Mouse (Mus musculus) naive thymus-derived CD4-positive, alpha-beta T cell, adult 2 months (primary cell): Measurements from ENCODE around the gene Spcs3.

Experiments
- DNase-seq: peaks from one replicate; pipeline ENCODE4 v3.0.0-alpha.2; 2011; ENCODE audit warnings: low read depth

The Spcs3 gene

DNA sequence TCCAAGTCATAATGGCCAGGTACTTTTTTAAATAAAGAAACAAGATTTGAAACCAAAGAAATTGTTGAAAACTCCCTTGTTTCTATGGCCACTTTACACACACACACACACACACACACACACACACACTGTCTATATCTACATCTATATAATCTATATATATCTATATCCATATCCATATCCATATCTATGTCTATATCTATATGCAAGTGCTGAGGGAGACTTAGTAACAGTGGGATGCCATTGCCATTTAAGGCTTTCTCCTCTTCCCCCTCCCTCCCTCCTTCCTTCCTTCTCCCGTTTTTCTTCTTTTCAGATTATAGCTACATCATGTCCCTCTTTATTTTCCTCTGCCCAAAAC, 21.7 kb downstream of the Spcs3 start:
- no peak for DNase-seq

- peak; percentile 83 for DNase-seq
Measured at GRCm38 (mm10) chr8:54507428-54508095, 22.2 kb downstream of the Spcs3 start.

GRCm38 (mm10) chr8:54505060-54505459, 24.7 kb downstream of the Spcs3 start:
- DNase-seq = no peak

- DNase-seq = no peak
Measured at GRCm38 (mm10) chr8:54503104-54503503, 26.7 kb downstream of the Spcs3 start.

DNA sequence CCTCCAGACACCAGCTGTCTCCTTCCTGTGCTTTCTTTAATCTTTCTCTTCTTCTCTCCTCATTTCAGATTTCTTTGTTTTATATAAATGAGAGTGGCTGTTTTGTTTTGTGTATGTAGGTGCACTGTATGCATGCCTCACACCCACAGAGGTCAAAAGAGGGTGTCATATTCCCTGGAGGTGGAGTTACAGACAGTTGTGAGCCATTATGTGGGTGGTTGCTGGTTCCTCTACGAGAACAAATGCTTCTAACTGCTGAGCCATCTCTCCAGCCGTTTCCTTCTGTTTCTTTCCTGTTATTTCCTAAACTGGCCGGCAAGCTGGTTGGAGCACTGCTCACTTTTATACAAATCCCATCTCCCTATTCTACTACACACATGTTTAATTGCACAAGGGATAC, 35.9 kb downstream of the Spcs3 start:
- no peak for DNase-seq

- peak; percentile 72 for DNase-seq
Measured at GRCm38 (mm10) chr8:54493110-54493509, 36.7 kb downstream of the Spcs3 start.

DNA sequence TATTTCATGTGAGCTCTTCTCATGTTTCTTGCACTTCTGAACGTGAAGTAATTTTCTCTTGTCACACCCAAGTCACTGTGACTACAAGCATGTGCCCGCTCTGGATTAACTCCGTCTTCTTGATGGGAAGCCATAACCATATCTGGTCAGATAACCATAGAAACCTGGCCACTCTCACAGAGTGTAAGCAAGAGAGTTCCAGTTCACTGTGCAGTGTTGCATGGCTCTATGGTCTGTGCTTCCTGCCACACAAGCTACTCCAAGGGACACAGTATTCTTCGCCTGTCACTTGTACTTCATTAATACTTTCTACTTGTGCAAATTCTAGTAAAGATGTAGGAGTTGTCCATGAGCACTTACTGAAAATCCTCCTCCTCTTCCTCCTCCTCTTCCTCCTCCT, 37.9 kb downstream of the Spcs3 start:
- DNase-seq = no peak

- DNase-seq = peak; percentile 60
Measured at GRCm38 (mm10) chr8:54491057-54491690, 38.6 kb downstream of the Spcs3 start.

DNA sequence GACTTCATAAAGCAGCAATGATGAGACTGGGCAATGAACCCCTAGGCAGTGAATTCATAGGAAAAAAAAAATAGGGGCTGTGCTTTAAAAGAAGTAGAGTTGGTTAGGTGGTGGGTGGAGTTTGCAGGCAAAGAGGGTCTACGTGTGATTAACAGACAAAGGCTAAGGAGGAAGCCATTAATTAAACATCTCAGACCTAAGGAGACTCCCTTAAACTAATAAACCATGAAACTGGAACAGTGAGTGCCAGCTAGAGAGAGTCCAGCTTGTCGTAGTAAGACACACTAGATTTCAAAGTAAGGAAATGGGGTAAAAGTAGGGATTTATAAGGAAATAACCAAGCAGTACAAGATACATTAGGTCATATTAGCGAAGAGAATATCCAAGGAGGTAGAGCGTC, 41.4 kb downstream of the Spcs3 start:
- no peak for DNase-seq

DNA sequence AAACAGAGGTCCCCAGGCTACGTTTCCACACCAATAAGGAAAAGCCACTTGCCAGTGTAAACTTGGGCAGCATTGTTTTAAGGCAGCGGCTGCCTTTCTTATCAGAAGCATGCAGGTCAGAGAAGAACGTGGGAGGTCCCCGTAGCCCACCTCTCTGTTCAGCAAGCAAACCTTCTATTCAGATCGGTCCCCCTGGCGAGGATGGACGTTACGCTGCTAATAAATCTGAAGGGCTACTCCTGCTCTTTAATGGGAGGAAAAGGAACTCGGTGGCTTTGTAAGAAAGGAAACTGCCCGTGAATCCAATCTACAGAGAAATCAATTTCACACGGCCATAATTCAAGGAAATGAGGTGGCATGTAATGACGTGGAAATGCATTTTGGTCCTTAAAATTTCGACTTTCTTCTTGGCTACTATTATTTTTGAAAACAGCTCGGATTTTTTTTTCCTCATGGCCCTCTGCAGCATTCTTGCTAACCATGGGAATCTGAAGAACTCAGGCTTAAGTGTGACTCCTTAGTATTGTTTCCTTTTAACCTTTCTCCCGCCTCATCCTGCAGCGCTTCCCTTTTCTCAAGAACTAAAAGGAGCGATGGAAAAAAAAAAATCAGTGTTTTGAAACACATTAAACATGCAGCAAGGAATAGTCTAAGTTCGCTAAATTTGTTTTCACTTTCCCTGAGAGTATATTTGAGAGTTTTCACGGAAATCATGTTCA, 43.1 kb downstream of the Spcs3 start:
- no peak for DNase-seq
